Mouse (Mus musculus) midbrain, embryonic 15.5 days (tissue): Measurements from ENCODE around the gene Ina. TPM values are rescaled to one million over a fixed set of nuclear protein-coding genes. Genes with fewer than 3 reads are reported as not detected.

Experiments
- ATAC-seq: fragments of 200-750 bp; cut with Nextera tagmentation; replicated peaks from 2 replicates; pipeline ENCODE4 v1.8.0; 2017; ENCODE audit warnings: moderate TSS enrichment
- H3K27ac ChIP-seq: fragments of 300-500 bp; sonication (generic); 2 replicates; pipeline ENCODE4 v1.5.1; 2015; ENCODE audit warnings: mild to moderate bottlenecking, inconsistent platforms
- H3K27me3 ChIP-seq: fragments of 300-500 bp; sonication (generic); replicated peaks from 2 replicates; pipeline ENCODE4 v1.6.1; 2015; ENCODE audit warnings: inconsistent platforms
- H3K36me3 ChIP-seq: fragments of 300-500 bp; sonication (generic); replicated peaks from 2 replicates; pipeline ENCODE4 v1.6.1; 2015; ENCODE audit warnings: inconsistent platforms
- H3K4me1 ChIP-seq: fragments of 300-500 bp; sonication (generic); 2 replicates; pipeline ENCODE4 v1.6.1; 2015; ENCODE audit warnings: inconsistent platforms
- H3K4me2 ChIP-seq: fragments of 300-500 bp; sonication (generic); 2 replicates; pipeline ENCODE4 v1.6.1; 2015; ENCODE audit warnings: inconsistent platforms, mild to moderate bottlenecking, moderate library complexity
- H3K4me3 ChIP-seq: fragments of 300-500 bp; sonication (generic); 2 replicates; pipeline ENCODE4 v1.5.1; 2015; ENCODE audit warnings: mild to moderate bottlenecking, inconsistent platforms
- H3K9ac ChIP-seq: fragments of 300-500 bp; sonication (generic); 2 replicates; pipeline ENCODE4 v1.6.1; 2015; ENCODE audit warnings: mild to moderate bottlenecking, inconsistent platforms
- H3K9me3 ChIP-seq: fragments of 300-500 bp; sonication (generic); 2 replicates; pipeline ENCODE4 v1.6.1; 2016; ENCODE audit warnings: inconsistent platforms
- WGBS: fragments of 180-500 bp; shearing (Covaris S2); methylation state at CpG from one replicate; pipeline ENCODE4 v1.1.7; 2015; ENCODE audit warnings: mixed read lengths; 5-methylcytosine and 5-hydroxymethylcytosine counted together
- polyA plus RNA-seq: library from polyadenylated mRNA; unstranded; fragments of >200 nt; fragmentation: Nextera tagmentation; extraction: Ambion mirVana; gene quantifications from 2 replicates; pipeline ENCODE4 v1.2.1, GENCODE M21; 2015

Gene Ina
- polyA plus RNA-seq, 1 experiment from 2014 or later = 592 TPM

- no peak overlapping the region for H3K9ac ChIP-seq
- no peak for ATAC-seq
These were observed 8.2 kb upstream of the Ina start for GRCm38 (mm10) chr19:47006321-47006720.

GRCm38 (mm10) chr19:47009420-47009819 is 5.1 kb upstream of the Ina start:
- H3K9ac ChIP-seq = no peak overlapping the region
- H3K4me2 ChIP-seq = no peak overlapping the region
- peaks cover 6% of the 10 kb centered on the region; the same call in 1 of the 2 replicates for H3K4me1 ChIP-seq
- H3K9me3 ChIP-seq = no peaks in the 10 kb centered on the region
- no peaks in the 10 kb centered on the region for H3K27me3 ChIP-seq
- no peak for ATAC-seq
- H3K27ac ChIP-seq = no peak overlapping the region
- WGBS = 90% methylated on average over 7 of the region's 7 CpGs
- no peaks in the 10 kb centered on the region for H3K36me3 ChIP-seq
- no peak overlapping the region for H3K4me3 ChIP-seq

More at GRCm38 (mm10) chr19:47006321-47006720, 8.2 kb upstream of the Ina start:
- no peak overlapping the region for H3K27ac ChIP-seq
- H3K4me1 ChIP-seq = no peaks in the 10 kb centered on the region
- H3K27me3 ChIP-seq = no peaks in the 10 kb centered on the region
- 4% methylated on average over 4 of the region's 4 CpGs for WGBS
- no peaks in the 10 kb centered on the region for H3K9me3 ChIP-seq
- H3K36me3 ChIP-seq = no peaks in the 10 kb centered on the region
- H3K4me2 ChIP-seq = no peak overlapping the region
- no peak overlapping the region for H3K4me3 ChIP-seq

GRCm38 (mm10) chr19:47009943-47010342 is 4.6 kb upstream of the Ina start:
- Histone ChIP-seq H3K9ac (no peak overlapping the region), H3K36me3 (no peaks in the 10 kb centered on the region), H3K9me3 (no peaks in the 10 kb centered on the region), H3K4me3 (no peak overlapping the region), H3K27me3 (no peaks in the 10 kb centered on the region), H3K4me2 (no peak overlapping the region), H3K4me1 (peaks cover 6% of the 10 kb centered on the region; the same call in 1 of the 2 replicates), H3K27ac (no peak overlapping the region)
- WGBS = 89% methylated on average over 5 of the region's 5 CpGs
- no peak for ATAC-seq

- no peak overlapping the region for H3K4me3 ChIP-seq
- H3K4me1 ChIP-seq = peaks cover 6% of the 10 kb centered on the region; the same call in 1 of the 2 replicates
- WGBS = 89% methylated on average over 15 of the region's 15 CpGs
- no peaks in the 10 kb centered on the region for H3K36me3 ChIP-seq
- no peak for ATAC-seq
- peak overlapping the region; percentile 96; the same call in 1 of the 2 replicates for H3K27ac ChIP-seq
- no peak overlapping the region for H3K9ac ChIP-seq
- no peaks in the 10 kb centered on the region for H3K9me3 ChIP-seq
- no peaks in the 10 kb centered on the region for H3K27me3 ChIP-seq
- peak overlapping the region; percentile 73; the same call in 1 of the 2 replicates for H3K4me2 ChIP-seq
These were observed 1.9 kb upstream of the Ina start for GRCm38 (mm10) chr19:47012521-47013130.

- 8% methylated on average over 20 of the region's 20 CpGs for WGBS
- Histone ChIP-seq H3K36me3 (no peaks in the 10 kb centered on the region), H3K4me3 (peak overlapping the region; percentile 89), H3K27me3 (no peaks in the 10 kb centered on the region), H3K4me1 (peaks cover 6% of the 10 kb centered on the region; the same call in 1 of the 2 replicates), H3K9me3 (no peaks in the 10 kb centered on the region), H3K9ac (peak overlapping the region; percentile 83), H3K4me2 (peak overlapping the region; percentile 73), H3K27ac (peak overlapping the region; percentile 96)
- ATAC-seq = no peak
These were observed 949 bp upstream of the Ina start for GRCm38 (mm10) chr19:47013340-47014158.

- peak overlapping the region; percentile 73 for H3K4me2 ChIP-seq
- H3K36me3 ChIP-seq = no peaks in the 10 kb centered on the region
- WGBS = under 1% methylated on average over 11 of the region's 11 CpGs
- ATAC-seq = peak; percentile 55
- H3K4me1 ChIP-seq = peaks cover 12% of the 10 kb centered on the region
- peak overlapping the region; percentile 83 for H3K9ac ChIP-seq
- H3K27me3 ChIP-seq = no peaks in the 10 kb centered on the region
- H3K4me3 ChIP-seq = peak overlapping the region; percentile 89
- no peaks in the 10 kb centered on the region for H3K9me3 ChIP-seq
- peak overlapping the region; percentile 96 for H3K27ac ChIP-seq
These were observed 395 bp upstream of the Ina start for GRCm38 (mm10) chr19:47014159-47014446.

- 1% methylated on average over 37 of the region's 37 CpGs for WGBS
- no peaks in the 10 kb centered on the region for H3K9me3 ChIP-seq
- no peaks in the 10 kb centered on the region for H3K36me3 ChIP-seq
- peak overlapping the region; percentile 89 for H3K4me3 ChIP-seq
- peak overlapping the region; percentile 73 for H3K4me2 ChIP-seq
- H3K9ac ChIP-seq = peak overlapping the region; percentile 83
- H3K27ac ChIP-seq = peak overlapping the region; percentile 96
- peak; percentile 8 for ATAC-seq
- H3K4me1 ChIP-seq = peaks cover 25% of the 10 kb centered on the region
- no peaks in the 10 kb centered on the region for H3K27me3 ChIP-seq
These were observed 898 bp downstream of the Ina start for GRCm38 (mm10) chr19:47015396-47015795.

GRCm38 (mm10) chr19:47015965-47016364 is 1.5 kb downstream of the Ina start:
- Histone ChIP-seq H3K4me3 (peak overlapping the region; percentile 89), H3K4me2 (peak overlapping the region; percentile 73), H3K9ac (peak overlapping the region; percentile 83), H3K27me3 (no peaks in the 10 kb centered on the region), H3K4me1 (peaks cover 30% of the 10 kb centered on the region), H3K9me3 (no peaks in the 10 kb centered on the region), H3K27ac (peak overlapping the region; percentile 96), H3K36me3 (peaks cover 1% of the 10 kb centered on the region; the same call in 1 of the 2 replicates)
- WGBS = 1% methylated on average over 9 of the region's 9 CpGs
- ATAC-seq = no peak

- H3K4me1 ChIP-seq = peaks cover 32% of the 10 kb centered on the region
- peaks cover 6% of the 10 kb centered on the region for H3K36me3 ChIP-seq
- no peaks in the 10 kb centered on the region for H3K27me3 ChIP-seq
- H3K4me2 ChIP-seq = peak overlapping the region; percentile 73
- H3K9ac ChIP-seq = peak overlapping the region; percentile 83
- no peak for ATAC-seq
- WGBS = under 1% methylated on average over 15 of the region's 15 CpGs
- peak overlapping the region; percentile 89 for H3K4me3 ChIP-seq
- peak overlapping the region; percentile 96 for H3K27ac ChIP-seq
- no peaks in the 10 kb centered on the region for H3K9me3 ChIP-seq
These were observed 2.0 kb downstream of the Ina start for GRCm38 (mm10) chr19:47016487-47016886.

- ATAC-seq = no peak
These were observed 3.3 kb downstream of the Ina start for GRCm38 (mm10) chr19:47017831-47018230.

GRCm38 (mm10) chr19:47018330-47018729 is 3.8 kb downstream of the Ina start:
- H3K27me3 ChIP-seq = no peaks in the 10 kb centered on the region
- peaks cover 29% of the 10 kb centered on the region for H3K4me1 ChIP-seq
- no peaks in the 10 kb centered on the region for H3K9me3 ChIP-seq
- 19% methylated on average over 2 of the region's 2 CpGs for WGBS
- no peak for ATAC-seq
- H3K9ac ChIP-seq = peak overlapping the region; percentile 61
- peak overlapping the region; percentile 89 for H3K4me3 ChIP-seq
- peaks cover 22% of the 10 kb centered on the region for H3K36me3 ChIP-seq
- H3K4me2 ChIP-seq = peak overlapping the region; percentile 73
- peak overlapping the region; percentile 82 for H3K27ac ChIP-seq

More at GRCm38 (mm10) chr19:47017831-47018230, 3.3 kb downstream of the Ina start:
- WGBS = 2% methylated on average over 3 of the region's 3 CpGs
- Histone ChIP-seq H3K9ac (peak overlapping the region; percentile 61), H3K27ac (peak overlapping the region; percentile 82), H3K9me3 (no peaks in the 10 kb centered on the region), H3K4me3 (peak overlapping the region; percentile 89), H3K4me2 (peak overlapping the region; percentile 73), H3K4me1 (peaks cover 32% of the 10 kb centered on the region), H3K27me3 (no peaks in the 10 kb centered on the region), H3K36me3 (peaks cover 17% of the 10 kb centered on the region)

GRCm38 (mm10) chr19:47019326-47019725 is 4.8 kb downstream of the Ina start:
- ATAC-seq = no peak
- Histone ChIP-seq H3K4me1 (peaks cover 26% of the 10 kb centered on the region), H3K4me3 (peak overlapping the region; percentile 89), H3K36me3 (peaks cover 31% of the 10 kb centered on the region), H3K9me3 (no peaks in the 10 kb centered on the region), H3K27me3 (no peaks in the 10 kb centered on the region), H3K27ac (peak overlapping the region; percentile 82), H3K4me2 (peak overlapping the region; percentile 73), H3K9ac (peak overlapping the region; percentile 61)
- 8% methylated on average over 6 of the region's 6 CpGs for WGBS
